Mouse (Mus musculus) kidney, embryonic 14.5 days (tissue): ENCODE measurements around the gene Foxc2. TPM values are rescaled to one million over a fixed set of nuclear protein-coding genes. Genes with fewer than 3 reads are reported as not detected.
A peak's percentile ranks its signal among the peaks of the same experiment; 100 is the strongest.

Experiments
- ATAC-seq: fragments of 200-750 bp; cut with Nextera tagmentation; 2 replicates; pipeline ENCODE4 v1.8.0; 2017; ENCODE audit warnings: moderate number of reproducible peaks, mild to moderate bottlenecking, moderate TSS enrichment, moderate library complexity; ENCODE audit not compliant: low FRiP score, low TSS enrichment
- H3K27ac ChIP-seq: fragments of 300-500 bp; sonication (generic); 2 replicates; pipeline ENCODE4 v1.5.1; 2014; ENCODE audit warnings: low read depth, mild to moderate bottlenecking, low read length, moderate library complexity, mixed read lengths
- H3K27me3 ChIP-seq: fragments of 300-500 bp; sonication (generic); 2 replicates; pipeline ENCODE4 v1.6.1; 2014; ENCODE audit warnings: mild to moderate bottlenecking, low read length; ENCODE audit not compliant: control insufficient read depth, insufficient read depth
- H3K36me3 ChIP-seq: fragments of 300-500 bp; sonication (generic); 2 replicates; pipeline ENCODE4 v1.6.1; 2014; ENCODE audit warnings: low read length, mixed read lengths; ENCODE audit not compliant: control insufficient read depth, insufficient read depth
- H3K4me1 ChIP-seq: fragments of 300-500 bp; sonication (generic); 2 replicates; pipeline ENCODE4 v1.6.1; 2014; ENCODE audit warnings: low read length, mixed read lengths; ENCODE audit not compliant: control insufficient read depth, insufficient read depth
- H3K4me2 ChIP-seq: fragments of 300-500 bp; sonication (generic); replicated peaks from 2 replicates; pipeline ENCODE4 v1.6.1; 2014; ENCODE audit warnings: low read depth, mild to moderate bottlenecking, low read length
- H3K4me3 ChIP-seq: fragments of 300-500 bp; sonication (generic); 2 replicates; pipeline ENCODE4 v1.5.1; 2014; ENCODE audit warnings: mild to moderate bottlenecking, low read length
- H3K9ac ChIP-seq: fragments of 300-500 bp; sonication (generic); 2 replicates; pipeline ENCODE4 v1.6.1; 2014; ENCODE audit warnings: low read depth, mild to moderate bottlenecking, low read length, moderate library complexity
- H3K9me3 ChIP-seq: fragments of 300-500 bp; sonication (generic); 2 replicates; pipeline ENCODE4 v1.6.1; 2016; ENCODE audit warnings: low read length; ENCODE audit not compliant: control insufficient read depth
- WGBS: fragments of 180-500 bp; shearing (Covaris S2); extraction: QIAGEN DNeasy Blood & Tissue Kit; methylation state at CpG from one replicate; pipeline ENCODE4 v1.1.7; 2014; 5-methylcytosine and 5-hydroxymethylcytosine counted together
- polyA plus RNA-seq: library from polyadenylated mRNA; unstranded; fragments of >200 nt; fragmentation: Nextera tagmentation; extraction: Ambion mirVana; gene quantifications from 2 replicates; pipeline ENCODE4 v1.2.1, GENCODE M21; 2014

Foxc2 gene
- polyA plus RNA-seq, 1 experiment from 2014 or later = 52.3 TPM

DNA sequence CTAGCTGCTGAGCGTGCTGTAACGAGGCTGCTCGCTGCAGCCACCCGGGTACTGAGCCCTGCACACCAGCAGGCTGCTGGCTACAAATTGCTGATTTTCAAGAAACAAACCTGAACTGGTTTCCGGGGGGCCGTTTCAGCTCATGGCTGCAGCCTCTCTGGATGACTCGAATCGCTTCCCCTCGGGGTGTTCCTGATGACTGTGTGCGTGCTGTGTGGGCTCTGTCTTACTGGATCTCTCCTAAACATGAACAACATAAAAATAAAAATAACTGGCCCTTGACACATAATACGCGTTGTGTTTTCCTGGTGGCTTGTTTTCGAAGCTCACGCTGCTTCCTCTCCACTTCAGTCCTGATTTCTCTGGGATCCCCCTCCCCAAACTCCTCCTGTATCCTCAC, 37.2 kb upstream of the Foxc2 start:
- Histone ChIP-seq H3K27ac (no peak overlapping the region), H3K4me1 (peaks cover 6% of the 10 kb centered on the region; the same call in 1 of the 2 replicates), H3K9me3 (no peaks in the 10 kb centered on the region), H3K9ac (no peak overlapping the region), H3K4me2 (no peak overlapping the region), H3K4me3 (no peak overlapping the region), H3K27me3 (peaks cover 97% of the 10 kb centered on the region), H3K36me3 (no peaks in the 10 kb centered on the region)
- WGBS = 2% methylated on average over 14 of the region's 14 CpGs
- no peak for ATAC-seq

DNA sequence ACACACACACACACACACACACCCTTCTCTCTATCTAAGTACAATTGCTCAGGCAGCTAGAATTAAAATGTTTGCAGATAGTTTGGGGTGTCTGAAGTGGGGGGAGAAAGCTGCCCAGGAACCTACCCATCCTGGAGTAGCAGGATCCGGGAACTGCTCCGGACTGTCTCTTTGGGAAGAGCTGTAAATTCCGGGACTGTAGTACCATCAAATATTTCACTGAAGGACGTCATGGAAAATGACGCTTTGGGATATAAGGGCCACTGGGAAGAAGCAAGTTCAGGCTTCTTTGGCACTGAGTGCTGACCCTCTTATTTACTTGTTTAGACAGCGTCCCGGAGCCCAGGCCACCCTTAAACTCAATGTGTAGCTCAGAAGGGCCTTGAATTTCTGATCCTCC, 36.8 kb upstream of the Foxc2 start:
- no peak overlapping the region for H3K4me3 ChIP-seq
- no peak overlapping the region for H3K9ac ChIP-seq
- no peaks in the 10 kb centered on the region for H3K9me3 ChIP-seq
- no peaks in the 10 kb centered on the region for H3K36me3 ChIP-seq
- peaks cover 97% of the 10 kb centered on the region for H3K27me3 ChIP-seq
- peaks cover 10% of the 10 kb centered on the region for H3K4me1 ChIP-seq
- WGBS = 2% methylated on average over 7 of the region's 7 CpGs
- ATAC-seq = no peak
- no peak overlapping the region for H3K4me2 ChIP-seq
- no peak overlapping the region for H3K27ac ChIP-seq

- peaks cover 97% of the 10 kb centered on the region for H3K27me3 ChIP-seq
- no peak overlapping the region for H3K4me2 ChIP-seq
- H3K4me1 ChIP-seq = peaks cover 17% of the 10 kb centered on the region
- no peak overlapping the region for H3K27ac ChIP-seq
- H3K36me3 ChIP-seq = no peaks in the 10 kb centered on the region
- 3% methylated on average over 12 of the region's 12 CpGs for WGBS
- ATAC-seq = no peak
- H3K4me3 ChIP-seq = no peak overlapping the region
- no peaks in the 10 kb centered on the region for H3K9me3 ChIP-seq
- H3K9ac ChIP-seq = no peak overlapping the region
Measured at GRCm38 (mm10) chr8:121079944-121080343, 36.0 kb upstream of the Foxc2 start.

GRCm38 (mm10) chr8:121080361-121081090, 35.4 kb upstream of the Foxc2 start:
- no peaks in the 10 kb centered on the region for H3K9me3 ChIP-seq
- under 1% methylated on average over 49 of the region's 49 CpGs for WGBS
- ATAC-seq = no peak
- H3K4me1 ChIP-seq = peaks cover 18% of the 10 kb centered on the region
- H3K4me2 ChIP-seq = peak overlapping the region; percentile 18; the same call in 1 of the 2 replicates
- no peaks in the 10 kb centered on the region for H3K36me3 ChIP-seq
- no peak overlapping the region for H3K9ac ChIP-seq
- no peak overlapping the region for H3K27ac ChIP-seq
- 0 out of 2 replicates have a peak overlapping the region, but pooled peaks have one; percentile 11 for H3K4me3 ChIP-seq
- H3K27me3 ChIP-seq = peaks cover 97% of the 10 kb centered on the region

- Histone ChIP-seq H3K4me3 (no peak overlapping the region), H3K4me2 (no peak overlapping the region), H3K9me3 (no peaks in the 10 kb centered on the region), H3K27ac (no peak overlapping the region), H3K4me1 (peaks cover 18% of the 10 kb centered on the region), H3K36me3 (no peaks in the 10 kb centered on the region), H3K27me3 (peaks cover 97% of the 10 kb centered on the region), H3K9ac (no peak overlapping the region)
- no peak for ATAC-seq
- 1% methylated on average over 7 of the region's 7 CpGs for WGBS
Measured at GRCm38 (mm10) chr8:121081398-121081797, 34.6 kb upstream of the Foxc2 start.

GRCm38 (mm10) chr8:121082218-121083092, 33.5 kb upstream of the Foxc2 start:
- Histone ChIP-seq H3K4me2 (peak overlapping the region; percentile 97), H3K4me1 (peaks cover 18% of the 10 kb centered on the region), H3K9me3 (no peaks in the 10 kb centered on the region), H3K27me3 (peaks cover 97% of the 10 kb centered on the region), H3K36me3 (no peaks in the 10 kb centered on the region), H3K27ac (no peak overlapping the region), H3K4me3 (peak overlapping the region; percentile 56), H3K9ac (no peak overlapping the region)
- ATAC-seq = no peak
- 2% methylated on average over 57 of the region's 57 CpGs for WGBS

- Histone ChIP-seq H3K9ac (peak overlapping the region; percentile 35), H3K4me2 (peak overlapping the region; percentile 97), H3K4me3 (peak overlapping the region; percentile 56), H3K27ac (no peak overlapping the region), H3K4me1 (peaks cover 18% of the 10 kb centered on the region), H3K9me3 (no peaks in the 10 kb centered on the region), H3K36me3 (no peaks in the 10 kb centered on the region), H3K27me3 (peaks cover 98% of the 10 kb centered on the region)
- WGBS = under 1% methylated on average over 83 of the region's 89 CpGs
- peak; percentile 77 for ATAC-seq
Measured at GRCm38 (mm10) chr8:121083093-121083935, 32.7 kb upstream of the Foxc2 start.

GRCm38 (mm10) chr8:121083936-121084209, 32.1 kb upstream of the Foxc2 start:
- Histone ChIP-seq H3K4me1 (peaks cover 18% of the 10 kb centered on the region), H3K9me3 (no peaks in the 10 kb centered on the region), H3K4me3 (peak overlapping the region; percentile 56), H3K36me3 (no peaks in the 10 kb centered on the region), H3K4me2 (peak overlapping the region; percentile 97), H3K27me3 (peaks cover 98% of the 10 kb centered on the region), H3K9ac (peak overlapping the region; percentile 35), H3K27ac (no peak overlapping the region)
- 2% methylated on average over 15 of the region's 27 CpGs for WGBS
- peak; percentile 26; the same call in 1 of the 2 replicates for ATAC-seq
